Mouse (Mus musculus): ENCODE measurements around the gene Ctse.

The Ctse gene

GRCm38 (mm10) chr1:131640062-131640461 is 2.0 kb downstream of the Ctse start:
- in situ Hi-C loops (cut with MboI; ENCODE audit: low pct_unique_long_range_greater_than_20kb in 1 of 2, low sequenced_read_pairs in 2 of 2, unreplicated experiment in 1 of 2): no loop called here

- in situ Hi-C loops (cut with MboI; ENCODE audit: low pct_unique_long_range_greater_than_20kb in 1 of 2, low sequenced_read_pairs in 2 of 2, unreplicated experiment in 1 of 2): no loop called here
These were observed 3.5 kb downstream of the Ctse start for GRCm38 (mm10) chr1:131641565-131641964.

GRCm38 (mm10) chr1:131642251-131642650 is 4.1 kb downstream of the Ctse start:
- in situ Hi-C loops (cut with MboI; ENCODE audit: low pct_unique_long_range_greater_than_20kb in 1 of 2, low sequenced_read_pairs in 2 of 2, unreplicated experiment in 1 of 2): no loop called here

GRCm38 (mm10) chr1:131652670-131653443 is 14.8 kb downstream of the Ctse start:
- in situ Hi-C loops (cut with MboI; ENCODE audit: low pct_unique_long_range_greater_than_20kb in 1 of 2, low sequenced_read_pairs in 2 of 2, unreplicated experiment in 1 of 2): no loop called here

GRCm38 (mm10) chr1:131655601-131656000 is 17.5 kb downstream of the Ctse start:
- in situ Hi-C loops (cut with MboI; ENCODE audit: low pct_unique_long_range_greater_than_20kb in 1 of 2, low sequenced_read_pairs in 2 of 2, unreplicated experiment in 1 of 2): no loop called here

- in situ Hi-C loops (cut with MboI; ENCODE audit: low pct_unique_long_range_greater_than_20kb in 1 of 2, low sequenced_read_pairs in 2 of 2, unreplicated experiment in 1 of 2): no loop called here
These were observed 19.8 kb downstream of the Ctse start for GRCm38 (mm10) chr1:131657945-131658354.

GRCm38 (mm10) chr1:131659512-131660085 is 21.5 kb downstream of the Ctse start:
- in situ Hi-C loops (cut with MboI; ENCODE audit: low pct_unique_long_range_greater_than_20kb in 1 of 2, low sequenced_read_pairs in 2 of 2, unreplicated experiment in 1 of 2): no loop called here

GRCm38 (mm10) chr1:131660266-131660665 is 22.2 kb downstream of the Ctse start:
- in situ Hi-C loops (cut with MboI; ENCODE audit: low pct_unique_long_range_greater_than_20kb in 1 of 2, low sequenced_read_pairs in 2 of 2, unreplicated experiment in 1 of 2): no loop called here

GRCm38 (mm10) chr1:131660716-131661472 is 22.8 kb downstream of the Ctse start:
- in situ Hi-C loops (cut with MboI; ENCODE audit: low pct_unique_long_range_greater_than_20kb in 1 of 2, low sequenced_read_pairs in 2 of 2, unreplicated experiment in 1 of 2): no loop called here

GRCm38 (mm10) chr1:131661749-131662148 is 23.6 kb downstream of the Ctse start:
- in situ Hi-C loops (cut with MboI; ENCODE audit: low pct_unique_long_range_greater_than_20kb in 1 of 2, low sequenced_read_pairs in 2 of 2, unreplicated experiment in 1 of 2): no loop called here

GRCm38 (mm10) chr1:131663286-131663995 is 25.3 kb downstream of the Ctse start:
- in situ Hi-C loops (cut with MboI; ENCODE audit: low pct_unique_long_range_greater_than_20kb in 1 of 2, low sequenced_read_pairs in 2 of 2, unreplicated experiment in 1 of 2): no loop called here

GRCm38 (mm10) chr1:131664136-131664535 is 26.0 kb downstream of the Ctse start:
- in situ Hi-C loops (cut with MboI; ENCODE audit: low pct_unique_long_range_greater_than_20kb in 1 of 2, low sequenced_read_pairs in 2 of 2, unreplicated experiment in 1 of 2): no loop called here

GRCm38 (mm10) chr1:131665886-131666285 is 27.8 kb downstream of the Ctse start:
- in situ Hi-C loops (cut with MboI; ENCODE audit: low pct_unique_long_range_greater_than_20kb in 1 of 2, low sequenced_read_pairs in 2 of 2, unreplicated experiment in 1 of 2): no loop called here

GRCm38 (mm10) chr1:131671113-131671512 is 33.0 kb downstream of the Ctse start:
- in situ Hi-C loops (cut with MboI; ENCODE audit: low pct_unique_long_range_greater_than_20kb in 1 of 2, low sequenced_read_pairs in 2 of 2, unreplicated experiment in 1 of 2): loop anchor here in 1 of 2 experiments (10.0 kb wide), 1 partner anchor 56 kb away; no protein-coding TSS in a partner anchor

GRCm38 (mm10) chr1:131672361-131672760 is 34.3 kb downstream of the Ctse start:
- in situ Hi-C loops (cut with MboI; ENCODE audit: low pct_unique_long_range_greater_than_20kb in 1 of 2, low sequenced_read_pairs in 2 of 2, unreplicated experiment in 1 of 2): loop anchor here in 1 of 2 experiments (10.0 kb wide), 1 partner anchor 58 kb away; no protein-coding TSS in a partner anchor

- in situ Hi-C loops (cut with MboI; ENCODE audit: low pct_unique_long_range_greater_than_20kb in 1 of 2, low sequenced_read_pairs in 2 of 2, unreplicated experiment in 1 of 2): loop anchor here in 1 of 2 experiments (10.0 kb wide), 1 partner anchor 65 kb away; no protein-coding TSS in a partner anchor
These were observed 41.5 kb downstream of the Ctse start for GRCm38 (mm10) chr1:131679644-131680043.

- in situ Hi-C loops (cut with MboI; ENCODE audit: low pct_unique_long_range_greater_than_20kb in 1 of 2, low sequenced_read_pairs in 2 of 2, unreplicated experiment in 1 of 2): no loop called here
These were observed 49.6 kb downstream of the Ctse start for GRCm38 (mm10) chr1:131687739-131688138.

GRCm38 (mm10) chr1:131688475-131688874 is 50.4 kb downstream of the Ctse start, which contains the start of gene Rab7b:
TSS of gene Rab7b (plus strand) at chr1:131688695.
- in situ Hi-C loops (cut with MboI; ENCODE audit: low pct_unique_long_range_greater_than_20kb in 1 of 2, low sequenced_read_pairs in 2 of 2, unreplicated experiment in 1 of 2): no loop called here

Measured in mouse embryonic stem cell (cell line).